Mouse (Mus musculus): ENCODE data around the gene Sag. TPM values are rescaled to one million over a fixed set of nuclear protein-coding genes. Genes with fewer than 3 reads are reported as not detected.
A peak's percentile ranks its signal among the peaks of the same experiment; 100 is the strongest.

Gene Sag
- polyA plus RNA-seq, 1 experiment from 2014 or later = 1.5 TPM

GRCm38 (mm10) chr1:87848237-87848996, 44.9 kb downstream of the Sag start:
- Histone ChIP-seq H3K27ac (no peak overlapping the region), H3K4me2 (no peak overlapping the region), H3K9ac (no peak overlapping the region), H3K9me3 (no peaks in the 10 kb centered on the region), H3K27me3 (replicated peaks) (no peaks in the 10 kb centered on the region), H3K4me3 (replicated peaks) (no peak overlapping the region), H3K36me3 (no peaks in the 10 kb centered on the region), H3K4me1 (0 out of 2 replicates have a peak, but pooled peaks cover 8% of the 10 kb centered on the region)
- WGBS = 25% methylated on average over 11 of the region's 11 CpGs
- no peak for ATAC-seq (ENCODE audit: insufficient read depth, low FRiP score, low read depth)

- no peak for ATAC-seq (ENCODE audit: insufficient read depth, low FRiP score, low read depth)
- H3K9me3 ChIP-seq = no peaks in the 10 kb centered on the region
- H3K27me3 ChIP-seq (replicated peaks) = no peaks in the 10 kb centered on the region
- no peak overlapping the region for H3K4me2 ChIP-seq
- no peak overlapping the region for H3K4me3 ChIP-seq (replicated peaks)
- H3K4me1 ChIP-seq = peaks cover 15% of the 10 kb centered on the region
- H3K27ac ChIP-seq = no peak overlapping the region
- WGBS = 53% methylated on average over 5 of the region's 5 CpGs
- no peak overlapping the region for H3K9ac ChIP-seq
- no peaks in the 10 kb centered on the region for H3K36me3 ChIP-seq
Observed at GRCm38 (mm10) chr1:87849278-87849677, 45.8 kb downstream of the Sag start.

DNA sequence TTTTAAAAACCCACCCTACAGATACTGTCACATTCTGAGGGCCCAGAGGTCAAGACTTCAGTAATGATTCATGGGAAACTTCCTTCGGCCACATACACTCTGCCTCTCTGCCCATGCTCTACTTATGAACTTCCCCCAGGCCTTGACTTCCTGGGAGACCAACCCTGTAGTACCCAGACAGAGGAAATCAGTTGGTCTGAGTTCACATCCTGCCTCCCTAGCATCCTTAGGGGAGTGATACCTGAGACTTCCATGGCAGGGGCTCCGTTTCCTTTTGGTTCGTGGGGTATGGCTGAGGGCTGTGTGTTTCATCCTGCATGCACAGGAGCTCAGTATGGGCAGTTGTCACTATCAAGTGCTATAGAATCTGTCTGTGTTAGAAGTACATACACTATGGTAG, 47.9 kb downstream of the Sag start:
- 85% methylated on average over 3 of the region's 3 CpGs for WGBS
- H3K9me3 ChIP-seq = no peaks in the 10 kb centered on the region

GRCm38 (mm10) chr1:87852081-87852790, 48.8 kb downstream of the Sag start:
- H3K9me3 ChIP-seq = no peaks in the 10 kb centered on the region
- no peak for ATAC-seq (ENCODE audit: insufficient read depth, low FRiP score, low read depth)
- H3K27ac ChIP-seq = peak overlapping the region; percentile 26; the same call in 1 of the 2 replicates
- H3K9ac ChIP-seq = no peak overlapping the region
- H3K4me3 ChIP-seq (replicated peaks) = peak overlapping the region; percentile 95
- H3K36me3 ChIP-seq = no peaks in the 10 kb centered on the region
- peak overlapping the region; percentile 94 for H3K4me2 ChIP-seq
- H3K27me3 ChIP-seq (replicated peaks) = no peaks in the 10 kb centered on the region
- 48% methylated on average over 5 of the region's 5 CpGs for WGBS
- peaks cover 23% of the 10 kb centered on the region for H3K4me1 ChIP-seq

More for the DNA sequence above, 47.9 kb downstream of the Sag start:
- Histone ChIP-seq H3K9ac (no peak overlapping the region), H3K36me3 (no peaks in the 10 kb centered on the region), H3K4me2 (no peak overlapping the region), H3K4me1 (peaks cover 23% of the 10 kb centered on the region), H3K4me3 (replicated peaks) (no peak overlapping the region), H3K27ac (no peak overlapping the region), H3K27me3 (replicated peaks) (no peaks in the 10 kb centered on the region)
- no peak for ATAC-seq (ENCODE audit: insufficient read depth, low FRiP score, low read depth)

GRCm38 (mm10) chr1:87852892-87853600, 49.6 kb downstream of the Sag start, which contains the start of gene Dgkd:
Gene Dgkd, plus strand, starts transcription at chr1:87853287.
- no peaks in the 10 kb centered on the region for H3K36me3 ChIP-seq
- WGBS = under 1% methylated on average over 56 of the region's 74 CpGs
- peak within 1 kb of the TSS; percentile 80 for H3K27ac ChIP-seq
- H3K9me3 ChIP-seq = no peaks in the 10 kb centered on the region
- peaks cover 23% of the 10 kb centered on the region for H3K4me1 ChIP-seq
- peak; percentile 93 for ATAC-seq (ENCODE audit: insufficient read depth, low FRiP score, low read depth)
- no peaks in the 10 kb centered on the region for H3K27me3 ChIP-seq (replicated peaks)
- peak within 1 kb of the TSS; percentile 94 for H3K4me2 ChIP-seq
- peak within 1 kb of the TSS; percentile 78 for H3K9ac ChIP-seq
- H3K4me3 ChIP-seq (replicated peaks) = peak within 1 kb of the TSS; percentile 95

- no peaks in the 10 kb centered on the region for H3K9me3 ChIP-seq
- H3K36me3 ChIP-seq = no peaks in the 10 kb centered on the region
- peak overlapping the region; percentile 78 for H3K9ac ChIP-seq
- H3K4me1 ChIP-seq = peaks cover 23% of the 10 kb centered on the region
- peak; percentile 33 for ATAC-seq (ENCODE audit: insufficient read depth, low FRiP score, low read depth)
- no peaks in the 10 kb centered on the region for H3K27me3 ChIP-seq (replicated peaks)
- peak overlapping the region; percentile 80 for H3K27ac ChIP-seq
- H3K4me2 ChIP-seq = peak overlapping the region; percentile 94
- WGBS = under 1% methylated on average over 33 of the region's 48 CpGs
- H3K4me3 ChIP-seq (replicated peaks) = peak overlapping the region; percentile 95
Observed at GRCm38 (mm10) chr1:87853601-87854361, 50.3 kb downstream of the Sag start.

DNA sequence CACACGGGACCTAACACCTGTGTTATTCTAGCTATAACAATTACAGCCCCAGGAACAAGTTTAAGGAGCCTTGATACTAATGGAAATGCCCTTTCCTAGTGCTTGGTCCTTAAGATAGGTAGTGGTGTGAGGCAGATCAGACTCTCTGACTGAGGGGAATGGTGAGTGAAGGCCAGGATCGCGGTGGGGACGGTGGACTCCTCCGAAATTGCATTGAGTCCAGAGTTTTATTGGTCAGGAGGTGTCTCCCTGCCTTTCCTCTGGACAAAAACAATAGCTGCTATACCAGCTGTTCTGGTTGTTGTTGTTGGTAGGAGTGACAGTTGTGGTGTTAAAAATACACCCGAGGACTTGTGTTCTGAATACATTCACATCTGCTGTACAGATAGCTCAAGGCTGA, 50.9 kb downstream of the Sag start:
- 0 out of 2 replicates have a peak overlapping the region, but pooled peaks have one; percentile 7 for H3K27ac ChIP-seq

DNA sequence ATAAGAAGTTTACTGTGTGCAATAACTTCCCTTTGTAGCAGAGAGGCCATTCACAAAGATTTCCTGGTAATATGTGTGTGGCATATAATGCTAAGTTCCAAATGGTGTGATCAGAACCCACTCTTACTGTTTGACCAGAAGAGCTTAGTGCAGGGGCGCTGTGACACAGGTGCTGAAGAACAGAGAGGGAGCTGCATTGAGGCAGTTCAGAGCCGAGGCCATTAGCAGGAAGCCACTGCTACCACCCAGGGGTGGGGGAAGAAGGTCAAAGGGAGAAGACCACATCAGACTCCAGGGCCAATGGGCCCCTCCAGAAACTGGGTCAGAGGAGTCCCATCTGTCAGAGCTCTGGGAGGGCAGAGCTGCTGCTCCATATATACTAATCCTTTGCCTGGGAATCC, 51.4 kb downstream of the Sag start:
- Histone ChIP-seq H3K36me3 (no peaks in the 10 kb centered on the region), H3K9me3 (no peaks in the 10 kb centered on the region), H3K4me1 (peaks cover 23% of the 10 kb centered on the region), H3K27me3 (replicated peaks) (no peaks in the 10 kb centered on the region), H3K4me3 (replicated peaks) (peak overlapping the region; percentile 95), H3K9ac (no peak overlapping the region), H3K27ac (no peak overlapping the region), H3K4me2 (peak overlapping the region; percentile 94)
- ATAC-seq (ENCODE audit: insufficient read depth, low FRiP score, low read depth) = no peak
- WGBS = 27% methylated on average over 2 of the region's 2 CpGs

More for the DNA sequence above, 50.9 kb downstream of the Sag start:
- no peaks in the 10 kb centered on the region for H3K9me3 ChIP-seq
- peak overlapping the region; percentile 94 for H3K4me2 ChIP-seq
- no peaks in the 10 kb centered on the region for H3K36me3 ChIP-seq
- ATAC-seq (ENCODE audit: insufficient read depth, low FRiP score, low read depth) = no peak
- H3K4me1 ChIP-seq = peaks cover 23% of the 10 kb centered on the region
- peak overlapping the region; percentile 78; the same call in 1 of the 2 replicates for H3K9ac ChIP-seq
- no peaks in the 10 kb centered on the region for H3K27me3 ChIP-seq (replicated peaks)
- peak overlapping the region; percentile 95 for H3K4me3 ChIP-seq (replicated peaks)
- WGBS = 22% methylated on average over 6 of the region's 6 CpGs

GRCm38 (mm10) chr1:87855522-87855921, 52.0 kb downstream of the Sag start:
- Histone ChIP-seq H3K4me3 (replicated peaks) (no peak overlapping the region), H3K27ac (no peak overlapping the region), H3K4me2 (no peak overlapping the region), H3K9ac (no peak overlapping the region), H3K36me3 (no peaks in the 10 kb centered on the region), H3K9me3 (no peaks in the 10 kb centered on the region), H3K4me1 (peaks cover 23% of the 10 kb centered on the region), H3K27me3 (replicated peaks) (no peaks in the 10 kb centered on the region)
- WGBS = 79% methylated on average over 1 of the region's 1 CpGs
- ATAC-seq (ENCODE audit: insufficient read depth, low FRiP score, low read depth) = no peak

- H3K27me3 ChIP-seq (replicated peaks) = no peaks in the 10 kb centered on the region
- no peak for ATAC-seq (ENCODE audit: insufficient read depth, low FRiP score, low read depth)
- H3K36me3 ChIP-seq = no peaks in the 10 kb centered on the region
- H3K9ac ChIP-seq = no peak overlapping the region
- no peak overlapping the region for H3K4me2 ChIP-seq
- 75% methylated on average over 3 of the region's 3 CpGs for WGBS
- no peaks in the 10 kb centered on the region for H3K9me3 ChIP-seq
- no peak overlapping the region for H3K4me3 ChIP-seq (replicated peaks)
- H3K4me1 ChIP-seq = peaks cover 23% of the 10 kb centered on the region
- H3K27ac ChIP-seq = no peak overlapping the region
Observed at GRCm38 (mm10) chr1:87856823-87857222, 53.3 kb downstream of the Sag start.

GRCm38 (mm10) chr1:87858031-87858430, 54.6 kb downstream of the Sag start:
- H3K36me3 ChIP-seq = no peaks in the 10 kb centered on the region
- no peaks in the 10 kb centered on the region for H3K9me3 ChIP-seq
- 79% methylated on average over 1 of the region's 1 CpGs for WGBS
- H3K9ac ChIP-seq = no peak overlapping the region
- no peak overlapping the region for H3K4me2 ChIP-seq
- H3K27me3 ChIP-seq (replicated peaks) = no peaks in the 10 kb centered on the region
- peaks cover 19% of the 10 kb centered on the region for H3K4me1 ChIP-seq
- H3K27ac ChIP-seq = no peak overlapping the region; the same call in 1 of the 2 replicates
- no peak overlapping the region for H3K4me3 ChIP-seq (replicated peaks)
- ATAC-seq (ENCODE audit: insufficient read depth, low FRiP score, low read depth) = no peak

Measured in stomach, embryonic 15.5 days (tissue).